Mouse (Mus musculus) thymus, adult 2 months (tissue): Measurements from ENCODE around the gene Smarcb1. TPM values are rescaled to one million over a fixed set of nuclear protein-coding genes. Genes with fewer than 3 reads are reported as not detected.

ENCODE experiments used
- DNase-seq: peaks from one replicate; pipeline ENCODE4 v3.0.0; 2021
- H3K27ac ChIP-seq: fragments of 200-500 bp; 2 replicates; pipeline ENCODE4 v1.5.1; 2012; ENCODE audit warnings: low read length, control low read depth; ENCODE audit not compliant: control insufficient read depth, insufficient read depth
- H3K27me3 ChIP-seq: fragments of 200-500 bp; 2 replicates; pipeline ENCODE4 v1.6.1; 2012; ENCODE audit warnings: mild to moderate bottlenecking, low read length, moderate library complexity, mixed read lengths; ENCODE audit not compliant: control insufficient read depth, insufficient read depth
- H3K36me3 ChIP-seq: fragments of 200-500 bp; 2 replicates; pipeline ENCODE4 v1.6.1; 2012; ENCODE audit warnings: mild to moderate bottlenecking, low read length, moderate library complexity; ENCODE audit not compliant: control insufficient read depth, insufficient read depth
- H3K4me1 ChIP-seq: fragments of 200-500 bp; replicated peaks from 2 replicates; pipeline ENCODE4 v1.6.1; 2012; ENCODE audit warnings: low read length; ENCODE audit not compliant: control insufficient read depth, insufficient read depth
- H3K4me3 ChIP-seq: fragments of 200-500 bp; 2 replicates; pipeline ENCODE4 v1.5.1; 2012; ENCODE audit warnings: mild to moderate bottlenecking, low read length, control low read depth, moderate library complexity; ENCODE audit not compliant: control insufficient read depth, insufficient read depth
- CTCF ChIP-seq: fragments of 200-500 bp; IDR thresholded peaks from 2 replicates; pipeline ENCODE4 v1.5.1; 2012; ENCODE audit warnings: mild to moderate bottlenecking, control low read depth, low read length, moderate library complexity, borderline replicate concordance; ENCODE audit not compliant: control insufficient read depth, poor library complexity, insufficient read depth; ENCODE audit errors: extremely low read depth
- POLR2A ChIP-seq: fragments of 200-500 bp; IDR thresholded peaks from 2 replicates; pipeline ENCODE4 v1.6.1; 2012; ENCODE audit warnings: mild to moderate bottlenecking, low read length, control low read depth, moderate library complexity; ENCODE audit not compliant: control insufficient read depth, poor library complexity, insufficient read depth; ENCODE audit errors: extremely low read depth
- WGBS: fragments of 180-500 bp; shearing (Covaris S2); methylation state at CpG from one replicate; pipeline ENCODE4 v1.1.7; 2018; 5-methylcytosine and 5-hydroxymethylcytosine counted together
- polyA plus RNA-seq: library from polyadenylated mRNA; depleted of rRNA; stranded (reverse); fragments of >200 nt; gene quantifications from 2 replicates; pipeline ENCODE4 v1.2.3, GENCODE M21; 2012

Smarcb1 gene
- polyA plus RNA-seq, 1 experiment: 63.0 TPM

- no peak for TF ChIP-seq CTCF
- no peak for TF ChIP-seq POLR2A
- no peaks in the 10 kb centered on the region for H3K36me3 ChIP-seq
- no peaks in the 10 kb centered on the region for H3K27me3 ChIP-seq
- no peak overlapping the region for H3K27ac ChIP-seq
- H3K4me1 ChIP-seq: peaks cover 4% of the 10 kb centered on the region
- DNase-seq: no peak
- no peak overlapping the region for H3K4me3 ChIP-seq
- WGBS: 94% methylated on average over 5 of the region's 5 CpGs
Measured at GRCm38 (mm10) chr10:75919026-75919425, 2.4 kb downstream of the Smarcb1 start.

DNA sequence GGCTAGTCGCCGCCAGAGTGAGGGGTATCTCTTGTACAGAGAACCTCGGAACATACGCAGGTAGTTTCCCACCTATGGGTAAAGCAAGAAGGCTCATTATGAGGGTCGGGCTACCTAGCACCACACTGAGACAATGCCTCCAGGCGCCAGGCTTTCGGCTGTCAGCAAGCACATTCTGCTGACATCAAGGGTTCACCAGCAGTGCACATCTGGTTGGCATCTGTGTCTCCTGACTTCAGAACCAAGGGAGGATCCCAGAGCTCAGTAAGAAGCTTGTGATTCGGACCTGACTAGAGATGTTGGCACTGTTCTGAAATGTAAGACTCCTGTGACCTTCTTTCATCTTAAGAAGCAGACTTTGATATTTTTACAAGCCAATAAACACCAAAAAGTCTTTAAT is 4.6 kb downstream of the Smarcb1 start:
- Histone ChIP-seq H3K4me1 (peaks cover 2% of the 10 kb centered on the region; the same call in 1 of the 2 replicates), H3K4me3 (no peak overlapping the region), H3K27me3 (no peaks in the 10 kb centered on the region), H3K27ac (no peak overlapping the region), H3K36me3 (no peaks in the 10 kb centered on the region)
- TF ChIP-seq POLR2A (no peak), CTCF (no peak)
- 96% methylated on average over 8 of the region's 8 CpGs for WGBS
- DNase-seq: no peak

- H3K27me3 ChIP-seq: no peaks in the 10 kb centered on the region
- no peak for TF ChIP-seq CTCF
- TF ChIP-seq POLR2A: no peak
- H3K27ac ChIP-seq: no peak overlapping the region
- peaks cover 10% of the 10 kb centered on the region for H3K36me3 ChIP-seq
- H3K4me1 ChIP-seq: 0 out of 2 replicates have a peak, but pooled peaks cover 2% of the 10 kb centered on the region
- DNase-seq: no peak
- 81% methylated on average over 7 of the region's 7 CpGs for WGBS
- H3K4me3 ChIP-seq: no peak overlapping the region
Measured at GRCm38 (mm10) chr10:75915557-75915956, 5.9 kb downstream of the Smarcb1 start.

- H3K27ac ChIP-seq: no peak overlapping the region
- no peaks in the 10 kb centered on the region for H3K27me3 ChIP-seq
- DNase-seq: no peak
- H3K4me3 ChIP-seq: no peak overlapping the region
- WGBS: 75% methylated on average over 6 of the region's 6 CpGs
- H3K4me1 ChIP-seq: no peaks in the 10 kb centered on the region
- H3K36me3 ChIP-seq: peaks cover 23% of the 10 kb centered on the region
- no peak for TF ChIP-seq CTCF
- no peak for TF ChIP-seq POLR2A
Measured at GRCm38 (mm10) chr10:75913013-75913589, 8.3 kb downstream of the Smarcb1 start.

DNA sequence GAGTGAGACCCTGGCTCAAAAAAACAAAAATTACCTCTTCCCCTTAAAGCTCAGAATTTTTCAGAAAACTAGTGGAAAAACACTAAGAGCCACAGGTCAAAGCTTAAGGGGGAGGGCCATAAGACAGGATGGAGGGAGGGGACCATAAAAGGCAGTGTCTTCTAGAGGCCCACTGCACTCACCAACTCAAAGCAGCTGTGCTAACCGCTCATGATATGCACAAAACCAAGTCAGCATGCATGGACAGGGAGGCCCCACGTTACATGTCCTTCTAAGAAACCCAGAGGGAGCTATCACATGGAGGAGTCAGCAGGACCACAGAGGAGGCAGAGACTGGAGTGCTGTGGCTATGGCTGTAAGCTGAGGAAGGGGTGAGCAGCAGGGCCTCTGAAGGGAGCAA is 10.7 kb downstream of the Smarcb1 start:
- Histone ChIP-seq H3K4me1 (no peaks in the 10 kb centered on the region), H3K27me3 (no peaks in the 10 kb centered on the region), H3K36me3 (peaks cover 39% of the 10 kb centered on the region), H3K27ac (no peak overlapping the region), H3K4me3 (no peak overlapping the region)
- WGBS: 95% methylated on average over 2 of the region's 2 CpGs
- no peak for DNase-seq
- TF ChIP-seq CTCF (no peak), POLR2A (no peak)

- Histone ChIP-seq H3K27ac (no peak overlapping the region), H3K27me3 (no peaks in the 10 kb centered on the region), H3K4me1 (no peaks in the 10 kb centered on the region), H3K36me3 (peaks cover 68% of the 10 kb centered on the region), H3K4me3 (no peak overlapping the region)
- TF ChIP-seq CTCF (no peak), POLR2A (no peak)
- no peak for DNase-seq
- 97% methylated on average over 4 of the region's 4 CpGs for WGBS
Measured at GRCm38 (mm10) chr10:75906882-75907281, 14.5 kb downstream of the Smarcb1 start.

DNA sequence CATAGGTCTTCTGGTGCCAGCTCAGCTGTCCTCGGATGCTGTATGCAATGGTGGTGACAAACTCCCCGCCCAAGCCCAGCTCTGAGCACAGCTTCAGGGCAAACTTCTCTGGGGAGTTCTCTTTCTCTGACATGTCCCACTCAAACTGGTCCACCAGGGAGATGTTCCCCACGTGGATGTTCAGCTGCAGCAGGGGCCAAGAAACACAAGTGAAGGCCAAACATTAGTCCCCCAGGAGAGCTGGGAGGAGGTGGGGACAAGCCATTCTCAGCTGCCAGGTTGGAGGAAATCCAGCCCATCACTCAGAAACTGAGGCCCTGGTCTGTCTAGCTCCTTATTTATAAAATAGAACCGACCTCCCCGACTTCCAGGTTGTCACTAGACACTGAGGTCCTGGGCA is 17.0 kb downstream of the Smarcb1 start:
- H3K4me3 ChIP-seq: no peak overlapping the region
- no peak overlapping the region for H3K27ac ChIP-seq
- DNase-seq: no peak
- no peaks in the 10 kb centered on the region for H3K27me3 ChIP-seq
- peaks cover 46% of the 10 kb centered on the region for H3K36me3 ChIP-seq
- TF ChIP-seq CTCF: no peak
- no peak for TF ChIP-seq POLR2A
- 91% methylated on average over 5 of the region's 5 CpGs for WGBS
- H3K4me1 ChIP-seq: no peaks in the 10 kb centered on the region
